Mouse (Mus musculus): ENCODE data around the gene Wnk4.

The Wnk4 gene

DNA sequence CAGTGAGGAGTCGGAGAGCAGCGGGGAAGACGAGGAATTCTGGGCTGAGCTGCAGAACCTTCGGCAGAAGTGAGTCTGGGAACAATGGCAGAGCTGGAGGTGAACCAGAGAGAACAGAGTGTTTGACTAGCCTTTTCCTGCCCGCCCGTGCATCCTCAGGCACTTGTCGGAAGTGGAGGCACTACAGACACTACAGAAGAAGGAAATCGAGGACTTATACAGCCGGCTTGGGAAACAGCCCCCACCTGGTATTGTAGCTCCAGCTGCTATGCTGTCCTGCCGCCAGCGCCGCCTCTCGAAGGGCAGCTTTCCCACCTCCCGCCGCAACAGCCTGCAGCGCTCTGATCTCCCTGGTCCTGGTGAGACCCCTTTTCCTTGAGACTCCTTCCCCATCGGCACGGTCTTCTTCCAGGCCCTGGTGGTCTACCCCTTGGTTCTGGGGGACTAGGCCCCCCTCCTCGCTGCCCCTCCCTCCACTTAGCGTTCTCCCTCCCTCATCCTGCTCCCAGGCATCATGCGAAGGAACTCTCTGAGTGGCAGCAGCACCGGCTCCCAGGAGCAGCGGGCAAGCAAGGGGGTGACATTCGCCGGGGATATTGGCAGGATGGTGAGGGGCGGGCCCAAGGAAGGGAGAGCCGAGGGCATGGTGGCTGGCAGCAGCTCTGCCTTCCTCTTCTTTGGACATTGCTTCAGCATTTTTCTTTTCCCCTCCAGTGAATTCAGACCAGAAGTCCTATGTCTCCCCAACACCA, 16.1 kb downstream of the Wnk4 start:
- no peak for DNase-seq (ENCODE audit: low spot score)

DNA sequence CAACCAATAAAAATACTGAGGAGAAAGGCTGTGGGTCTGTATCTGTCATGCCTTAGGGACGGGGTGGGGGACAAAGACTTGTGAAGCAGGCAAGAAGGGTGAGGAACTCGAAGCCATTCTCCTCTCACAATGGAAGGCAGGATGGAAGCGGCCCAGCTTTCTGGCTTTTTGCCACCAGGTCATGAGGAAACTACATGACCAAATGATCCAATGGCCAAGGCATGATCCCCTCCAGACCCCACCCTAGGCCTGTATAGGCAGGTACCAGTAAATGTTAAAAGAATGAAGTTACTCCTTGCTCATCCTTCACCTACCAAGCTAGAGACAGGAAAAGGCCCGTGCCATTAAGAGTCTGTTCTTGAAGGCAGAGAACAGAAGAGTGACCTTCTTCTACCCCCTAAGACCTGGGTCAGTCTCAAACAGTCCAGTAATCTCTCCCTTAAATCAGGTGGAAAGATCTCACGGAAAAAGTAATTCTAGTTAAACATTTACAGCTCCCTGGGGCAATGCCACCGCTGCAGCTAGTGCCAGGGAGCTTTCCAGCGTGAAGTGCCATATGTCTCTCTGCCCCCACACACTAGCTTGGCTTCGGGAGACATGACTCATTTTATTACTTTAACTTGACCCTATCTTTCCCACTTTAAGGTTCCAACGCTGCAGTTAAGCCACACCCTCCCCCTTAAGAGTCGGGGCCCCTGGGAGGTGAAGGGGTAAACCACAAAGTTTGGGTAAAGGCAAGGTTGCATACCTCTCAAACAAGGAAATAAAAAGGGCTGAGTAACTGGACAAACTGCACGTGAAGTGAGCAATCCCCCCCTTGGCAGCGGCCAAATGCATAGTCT, 17.2 kb downstream of the Wnk4 start:
- no peak for DNase-seq (ENCODE audit: low spot score)

DNA sequence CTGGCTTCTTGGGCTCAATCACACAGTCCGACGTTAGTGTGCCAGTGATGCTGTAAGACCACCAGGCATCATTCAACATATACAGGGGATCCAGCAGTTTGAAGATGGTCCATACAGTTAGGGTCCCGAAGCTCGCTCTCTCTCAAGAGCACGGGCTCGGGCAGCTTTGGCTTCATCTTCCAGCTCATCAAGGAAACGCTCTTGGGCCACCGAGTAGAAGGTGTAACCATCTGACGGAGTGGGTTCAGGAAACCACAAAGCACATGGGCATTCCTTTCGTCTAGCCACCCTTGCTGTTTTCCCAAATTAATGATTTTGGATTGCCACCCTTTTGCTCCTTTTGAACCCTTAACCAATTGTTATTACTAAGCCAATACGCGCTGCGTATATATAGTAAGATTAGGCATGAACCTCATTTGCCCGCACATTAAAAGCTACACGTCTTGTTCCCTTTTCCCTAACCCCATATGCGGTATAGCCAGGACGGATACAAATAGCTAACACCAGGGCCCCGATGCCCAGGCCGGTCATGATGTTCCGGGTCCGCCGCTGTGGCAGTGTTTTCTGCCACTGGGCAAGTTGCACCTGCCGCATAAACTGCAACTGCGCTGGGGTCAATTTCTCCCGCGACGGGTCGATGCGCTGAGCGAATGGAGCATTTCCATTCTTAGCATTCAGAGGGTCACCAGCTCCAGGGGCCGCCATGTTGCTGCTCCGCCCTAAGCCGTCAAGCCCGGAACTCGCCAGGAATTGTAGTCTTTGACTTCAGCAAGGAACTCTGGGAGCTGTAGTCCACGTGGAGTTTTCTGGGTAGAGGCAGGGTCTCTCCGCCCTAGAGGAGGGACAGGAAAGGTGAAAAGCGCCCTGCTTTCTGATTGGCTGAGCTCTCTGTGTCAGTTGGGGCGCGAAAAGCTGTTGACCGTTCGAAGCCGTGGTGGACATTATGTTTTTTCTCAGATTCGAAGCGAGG, 18.1 kb downstream of the Wnk4 start, which contains the start of the genes Cntd1 and Coa3:
Gene Cntd1, plus strand, starts transcription at position 790 of the 970 bp plus-strand sequence.
Gene Coa3, minus strand, starts transcription at position 892 of the 970 bp plus-strand sequence.
- DNase-seq (ENCODE audit: low spot score) = no peak

DNA sequence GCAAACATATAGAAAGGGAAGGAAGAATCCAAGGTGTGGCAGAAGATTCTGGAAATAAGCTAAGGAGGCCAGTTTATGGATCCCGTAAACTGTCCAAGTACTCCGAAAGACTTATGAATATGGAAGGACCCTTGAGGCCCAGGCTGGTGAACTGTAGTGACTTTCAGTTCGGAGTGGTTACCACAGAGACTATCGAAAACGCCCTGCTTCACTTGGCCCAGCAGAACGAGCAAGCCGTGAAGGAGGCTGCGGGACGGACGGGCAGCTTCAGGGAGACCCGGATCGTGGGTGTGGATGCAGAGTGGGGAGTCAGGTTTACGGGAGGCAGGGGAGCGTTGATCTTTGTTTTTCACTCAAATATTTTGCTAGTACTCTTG, 18.8 kb downstream of the Wnk4 start:
- DNase-seq (ENCODE audit: low spot score) = no peak

DNA sequence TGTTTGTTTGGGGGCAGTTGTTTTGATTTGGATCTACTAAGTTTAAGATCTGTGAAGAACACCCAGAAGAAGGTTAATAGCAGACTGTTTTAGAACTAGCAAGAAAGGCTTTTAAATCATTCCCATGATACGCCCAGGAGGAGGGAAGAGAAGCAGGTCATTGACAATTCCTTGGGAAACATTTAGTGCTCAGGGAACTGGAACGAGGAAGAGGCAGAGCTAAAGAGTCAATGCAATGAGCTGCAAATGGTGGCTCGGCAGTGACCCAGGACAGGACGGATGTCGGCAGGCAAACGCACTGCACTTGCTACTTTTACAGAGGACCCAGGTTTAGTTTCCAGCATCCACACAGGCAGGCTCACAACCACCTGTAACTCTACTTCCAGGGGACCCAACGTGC, 20.5 kb downstream of the Wnk4 start:
- no peak for DNase-seq (ENCODE audit: low spot score)

DNA sequence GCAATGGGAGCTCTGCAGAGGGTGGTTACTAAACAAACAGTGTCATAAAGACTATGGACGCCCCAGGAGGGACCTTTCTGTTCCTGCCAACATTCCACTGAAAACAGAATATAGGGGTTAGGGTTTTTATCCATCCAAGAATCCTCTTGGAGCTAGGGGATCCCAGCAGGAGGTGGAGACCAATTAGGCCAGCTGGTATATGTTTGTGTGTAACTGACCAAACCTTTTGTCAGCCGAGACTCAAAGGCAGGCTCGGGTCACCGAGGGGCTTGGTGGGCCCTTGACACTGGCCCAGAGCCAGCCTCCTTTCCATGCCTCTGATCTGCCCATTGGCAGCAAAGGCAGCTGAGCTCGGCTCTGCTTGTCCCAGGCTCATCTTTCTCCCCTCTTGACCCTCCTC, 22.5 kb downstream of the Wnk4 start:
- no peak for DNase-seq (ENCODE audit: low spot score)

DNA sequence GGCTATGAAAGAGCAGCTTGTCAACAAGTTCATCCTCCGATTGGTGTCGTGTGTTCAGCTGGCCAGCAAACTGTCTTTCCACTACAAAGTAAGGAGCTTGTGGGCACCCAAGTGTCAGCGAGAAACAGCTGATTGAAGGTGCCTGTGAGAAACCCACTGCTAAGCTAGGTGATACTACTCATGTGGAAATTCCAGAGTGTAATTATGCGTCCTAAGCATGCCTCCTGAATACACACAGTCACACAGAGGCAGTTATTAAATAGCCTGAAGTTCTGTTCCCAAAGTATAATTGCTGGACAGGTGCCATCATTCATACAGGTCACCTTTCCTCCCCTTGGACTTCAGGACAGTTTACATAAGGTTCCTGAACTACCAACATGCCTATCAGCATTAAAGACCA, 23.4 kb downstream of the Wnk4 start:
- no peak for DNase-seq (ENCODE audit: low spot score)

DNA sequence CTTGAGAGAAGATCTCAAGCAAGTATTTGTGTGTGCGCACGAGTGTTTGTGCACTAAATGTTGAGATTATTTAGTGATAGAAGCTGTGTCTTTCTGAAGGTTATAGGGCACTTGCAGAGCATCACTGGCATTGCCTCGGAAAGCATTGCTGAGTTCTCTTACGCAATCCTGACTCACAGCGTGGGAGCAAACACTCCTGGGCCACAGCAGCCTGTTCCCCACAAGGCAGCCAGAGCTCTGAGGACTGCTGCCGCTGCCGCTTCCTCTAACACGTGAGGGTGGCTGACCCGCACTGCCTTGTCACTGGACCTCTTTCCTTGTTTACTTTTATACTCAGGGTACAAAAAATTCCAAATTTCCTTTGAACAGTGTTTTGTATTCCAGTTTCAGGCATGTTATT, 26.9 kb downstream of the Wnk4 start:
- no peak for DNase-seq (ENCODE audit: low spot score)

DNA sequence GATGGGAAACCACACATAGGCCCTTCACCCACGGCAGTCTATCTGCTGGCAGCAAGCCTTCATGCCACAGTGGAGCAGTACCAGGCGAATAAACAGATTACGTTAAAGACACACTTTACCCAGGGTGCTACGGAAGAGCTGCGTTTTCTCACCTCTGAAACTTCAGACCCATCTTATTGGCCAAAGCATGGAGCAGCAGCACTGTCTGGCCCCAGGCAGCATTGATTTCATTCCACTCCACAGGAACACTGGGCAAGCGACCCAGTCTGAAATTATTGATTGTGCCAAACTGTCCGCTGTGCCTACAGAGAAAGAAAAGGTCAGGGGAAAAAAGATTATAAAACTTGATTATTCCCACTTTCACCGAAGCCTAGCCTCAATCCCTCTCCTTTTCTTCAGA, 30.9 kb downstream of the Wnk4 start:
- DNase-seq (ENCODE audit: low spot score) = no peak

DNA sequence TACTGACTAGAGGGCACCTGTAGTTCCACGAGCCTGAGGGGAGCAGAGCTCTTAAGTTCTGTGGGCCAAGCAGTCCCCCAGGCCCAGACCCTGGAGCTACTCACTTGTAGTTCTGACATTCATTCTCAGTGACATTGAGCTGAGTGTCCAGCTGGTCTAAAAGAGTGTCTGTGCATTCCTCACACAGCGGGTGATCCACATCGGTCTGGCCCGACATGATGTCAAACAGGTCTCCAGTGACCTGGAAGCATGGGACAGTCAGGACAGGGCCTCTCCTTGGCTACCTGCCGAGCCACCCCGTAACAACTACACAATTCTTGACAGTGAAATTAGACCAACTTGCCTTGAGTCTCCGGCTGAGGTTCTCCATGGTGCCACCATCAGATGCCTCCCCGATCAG, 34.8 kb downstream of the Wnk4 start:
- no peak for DNase-seq (ENCODE audit: low spot score)

DNA sequence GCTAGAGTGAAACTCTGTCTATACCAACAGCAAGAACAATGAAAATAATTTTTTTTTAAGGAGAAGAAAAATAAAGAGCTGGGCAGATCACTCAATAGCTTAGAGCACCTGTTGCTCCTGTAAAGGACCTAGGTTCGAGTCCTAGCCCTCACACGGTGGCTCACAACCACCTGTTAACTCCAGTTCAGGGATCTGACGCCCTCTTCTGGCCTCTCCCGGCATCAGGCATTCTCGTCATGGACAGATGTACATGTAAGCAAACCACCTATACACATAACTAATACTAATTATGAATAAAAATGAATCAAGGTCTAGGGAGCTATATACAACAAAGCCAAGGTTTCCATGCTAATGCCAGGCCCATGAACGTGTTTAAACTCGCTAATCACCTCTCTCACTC, 40.5 kb downstream of the Wnk4 start:
- no peak for DNase-seq (ENCODE audit: low spot score)

DNA sequence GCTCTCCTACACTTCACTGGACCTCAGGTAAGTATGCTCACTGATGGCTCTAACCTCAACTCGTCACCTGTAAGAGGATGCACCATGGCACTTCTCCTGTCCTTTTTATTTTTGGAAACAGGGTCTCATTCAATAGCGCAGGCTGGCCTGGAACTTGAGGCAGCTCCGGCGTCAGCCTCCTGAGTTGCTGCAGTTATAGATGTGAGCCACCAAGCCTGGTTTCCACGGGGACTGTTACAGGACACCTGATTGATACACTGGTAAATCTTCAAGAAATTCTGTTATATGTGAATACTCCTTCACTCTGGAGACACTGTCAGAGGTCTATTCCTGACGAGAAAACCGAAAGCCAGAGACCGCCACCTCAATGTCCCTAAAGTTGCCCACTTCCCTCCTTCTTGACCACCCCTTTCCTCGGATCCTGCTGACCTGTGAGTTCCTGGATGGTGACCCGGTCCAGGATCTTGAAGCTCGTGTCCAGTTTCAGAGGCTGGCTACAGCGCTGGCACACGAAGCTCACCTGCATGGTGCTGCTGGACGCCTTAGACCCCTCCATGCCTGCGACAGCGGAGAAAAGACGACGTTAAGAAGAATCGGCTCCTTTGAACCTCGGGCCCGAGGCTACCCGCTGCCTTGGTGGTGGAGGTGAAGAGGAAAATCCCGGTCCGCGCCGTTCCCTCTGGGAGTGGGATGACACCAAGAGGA, 41.1 kb downstream of the Wnk4 start:
- DNase-seq (ENCODE audit: low spot score) = no peak

DNA sequence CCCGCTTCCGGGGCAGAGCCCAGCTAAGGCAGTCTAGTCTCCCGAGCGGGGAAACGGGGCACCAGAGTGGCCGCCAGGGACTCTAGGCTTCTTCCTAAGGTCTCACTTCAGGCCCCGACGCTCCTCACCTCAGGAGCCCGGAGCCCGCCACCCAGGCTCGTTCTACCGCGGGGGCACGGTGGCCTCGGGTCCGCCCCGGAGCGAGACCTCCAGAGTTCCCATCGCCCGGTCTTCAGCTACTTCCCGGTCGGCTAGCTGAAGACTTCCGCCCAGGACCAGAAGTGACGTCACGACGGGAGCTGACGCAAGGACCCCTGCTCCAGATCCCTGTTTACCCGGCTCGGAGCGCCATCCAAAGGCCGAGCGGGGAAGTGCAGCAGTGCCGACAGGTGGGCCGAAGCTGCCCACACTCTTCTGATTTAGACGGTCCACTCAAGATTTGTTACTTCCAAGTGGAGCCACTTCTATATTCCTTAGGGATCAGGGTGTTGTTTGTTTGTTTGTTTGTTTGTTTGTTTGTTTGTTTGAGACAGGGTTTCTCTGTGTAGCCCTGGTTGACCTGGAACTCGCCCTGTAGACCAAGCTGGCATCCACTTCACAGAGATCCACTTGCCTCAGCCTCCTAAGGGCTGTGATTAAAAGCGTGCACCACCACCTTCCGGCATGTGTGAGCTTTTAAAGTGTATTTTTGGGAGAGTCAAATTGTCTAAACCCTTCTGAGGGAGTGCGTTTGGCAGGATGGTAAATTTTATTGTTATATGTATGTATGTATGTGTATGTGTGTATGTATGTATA, 41.8 kb downstream of the Wnk4 start, which contains the start of gene Becn1:
Gene Becn1, minus strand, starts transcription at position 283 of the 795 bp plus-strand sequence.
- peak; percentile 97 for DNase-seq (ENCODE audit: low spot score)

DNA sequence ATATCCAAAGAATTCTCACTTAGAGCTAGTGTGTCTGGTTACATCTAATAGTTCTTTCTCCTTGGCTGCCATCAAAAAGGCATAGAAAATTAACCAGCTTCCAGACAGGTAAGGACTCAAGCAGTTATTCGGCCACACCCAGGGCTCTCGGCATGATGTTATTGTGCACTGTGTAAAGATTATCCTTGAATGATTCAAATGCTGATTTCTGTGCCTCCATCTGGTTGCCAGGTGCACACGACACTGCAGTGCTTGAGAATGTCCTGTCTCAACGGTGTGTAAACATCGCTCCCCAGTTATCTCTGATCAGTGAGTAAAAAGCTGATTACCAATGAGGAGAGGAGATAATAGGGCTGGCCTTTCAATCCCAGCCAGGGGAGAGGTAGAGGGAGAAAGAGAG, 47.4 kb downstream of the Wnk4 start:
- no peak for DNase-seq (ENCODE audit: low spot score)

DNA sequence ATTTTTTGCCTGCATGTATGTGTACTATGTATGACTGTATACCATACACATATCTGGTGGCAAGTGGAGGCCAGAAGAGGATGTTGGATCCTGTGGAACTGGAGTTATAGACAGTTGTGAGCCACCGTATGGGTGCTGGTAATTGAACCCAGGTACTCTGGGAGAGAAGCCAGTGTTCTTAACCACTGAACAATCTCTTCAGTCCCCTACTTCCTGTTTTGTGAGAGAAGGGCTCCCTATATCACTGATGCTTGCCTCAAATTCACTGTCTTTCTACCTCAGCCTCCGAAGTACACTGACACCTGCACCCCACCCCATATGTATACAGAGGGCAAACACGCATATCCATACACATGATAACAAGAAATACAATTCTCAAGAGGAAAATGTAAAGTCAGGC, 50.7 kb downstream of the Wnk4 start:
- DNase-seq (ENCODE audit: low spot score) = no peak

DNA sequence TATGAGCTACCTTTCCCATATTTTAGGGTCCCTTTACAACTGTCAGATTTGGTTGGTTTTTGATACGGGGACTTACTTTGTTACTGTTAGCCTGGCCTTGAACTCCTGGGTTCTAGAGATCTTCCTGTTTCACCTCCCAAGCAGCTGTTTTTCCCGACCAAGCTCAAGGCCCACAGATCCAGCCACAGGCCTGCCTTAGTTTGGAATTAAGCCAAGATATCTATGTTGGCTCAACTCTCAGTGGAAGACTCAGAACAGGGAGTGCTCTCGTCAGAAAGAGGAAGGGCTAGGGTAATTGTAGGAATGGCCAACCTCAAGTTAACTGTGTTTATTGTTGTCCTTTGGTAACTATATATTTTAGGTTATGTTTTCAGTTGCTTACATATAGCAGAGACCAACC, 51.8 kb downstream of the Wnk4 start:
- DNase-seq (ENCODE audit: low spot score) = no peak

DNA sequence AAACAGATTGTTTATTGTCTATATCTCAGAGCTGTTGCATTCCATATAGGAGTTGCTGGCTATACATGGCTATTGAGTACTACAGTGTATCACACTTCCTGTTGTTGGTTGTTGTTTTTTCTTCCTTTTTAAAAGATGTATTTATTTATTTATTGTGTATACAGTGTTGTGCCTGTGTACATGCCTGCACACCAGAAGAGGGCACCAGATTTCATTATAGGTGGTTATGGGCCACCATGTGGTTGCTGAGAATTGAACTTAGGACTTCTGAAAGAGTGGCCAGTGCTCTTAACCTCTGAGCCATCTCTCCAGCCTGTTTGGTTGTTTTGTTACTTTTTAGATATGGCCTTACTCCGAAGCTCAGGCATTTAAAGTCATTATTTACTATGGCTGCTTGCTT, 54.2 kb downstream of the Wnk4 start:
- DNase-seq (ENCODE audit: low spot score) = no peak

DNA sequence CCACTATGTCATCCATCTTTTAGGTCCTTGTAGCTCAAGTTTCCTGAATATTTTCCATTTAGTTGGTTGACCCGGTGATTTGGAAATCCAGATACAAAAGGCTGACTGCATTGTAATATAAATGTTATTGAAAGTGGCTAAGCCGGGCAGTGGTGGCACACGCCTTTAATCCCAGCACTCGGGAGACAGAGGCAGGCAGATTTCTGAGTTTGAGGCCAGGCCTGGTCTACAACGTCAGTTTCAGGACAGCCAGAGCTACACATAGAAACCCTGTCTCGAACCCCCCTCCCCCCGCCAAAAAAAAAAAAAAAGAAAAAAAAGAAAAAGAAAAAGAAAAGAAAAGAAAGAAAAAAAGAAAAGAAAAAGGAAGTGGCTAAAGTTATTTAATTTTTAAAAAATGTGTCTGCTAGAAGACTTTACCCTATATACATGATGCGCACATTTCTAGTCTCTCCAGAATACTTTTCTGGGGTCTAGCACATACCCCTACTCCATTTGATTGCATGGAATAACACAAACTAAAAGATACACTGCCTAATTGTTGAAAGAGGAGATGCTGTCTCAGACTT, 54.8 kb downstream of the Wnk4 start:
- DNase-seq (ENCODE audit: low spot score) = no peak

DNA sequence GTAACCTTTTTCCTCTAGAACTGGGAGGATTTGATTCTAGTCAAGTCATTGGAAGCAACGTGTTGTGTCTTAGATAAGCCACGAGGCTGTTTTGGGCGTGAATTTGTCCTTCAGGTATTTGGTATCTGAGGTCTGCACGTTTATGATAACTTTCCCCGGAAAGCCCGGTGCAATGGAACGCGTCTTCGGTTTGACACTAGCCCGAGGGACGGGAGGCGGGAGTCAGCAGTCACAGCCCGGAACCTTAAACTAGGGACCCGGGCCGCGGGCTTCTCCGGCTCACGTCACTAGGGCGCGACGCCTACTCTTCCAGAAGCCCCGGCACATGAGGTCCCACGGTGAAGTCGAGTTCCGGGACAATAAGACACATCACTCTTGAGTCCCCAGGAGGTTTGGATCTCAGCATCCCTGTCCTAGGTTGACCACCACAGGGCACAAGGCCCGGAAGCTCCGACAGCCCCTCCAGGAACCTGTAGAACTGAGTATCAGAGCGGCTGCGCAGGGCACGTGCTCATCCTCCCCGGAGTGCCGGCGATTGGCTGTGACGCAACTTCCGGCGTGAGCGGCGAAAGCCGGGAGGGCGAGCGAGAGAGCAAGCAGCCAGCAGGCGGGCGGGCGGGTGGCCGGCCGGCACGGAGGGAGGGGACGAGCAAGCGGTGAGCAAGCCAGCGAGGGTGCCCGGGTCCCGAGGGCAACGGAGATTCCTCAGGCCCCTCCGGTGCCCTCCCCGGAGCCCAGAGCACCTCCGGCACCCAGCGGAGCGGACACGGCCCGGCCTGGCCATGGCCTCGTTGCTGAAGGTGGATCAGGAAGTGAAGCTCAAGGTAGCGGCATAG, 55.5 kb downstream of the Wnk4 start, which contains the start of gene Psme3:
Gene Psme3, plus strand, starts transcription at position 549 of the 836 bp plus-strand sequence.
- peak; percentile 79 for DNase-seq (ENCODE audit: low spot score)

Data from urinary bladder, postnatal 10 days (tissue).